Mouse (Mus musculus) spleen, adult 2 months (tissue): Measurements from ENCODE around the gene Igf2bp2. TPM values are rescaled to one million over a fixed set of nuclear protein-coding genes. Genes with fewer than 3 reads are reported as not detected.

Source experiments
- DNase-seq, 2 experiments: peaks; one replicate each; pipeline versions ENCODE4 v3.0.0 to v3.0.0-alpha.2; 2012 to 2021; ENCODE audit warnings: low spot score in 2 of 2, low read depth in 1 of 2
- H3K27ac ChIP-seq: fragments of 200-500 bp; 2 replicates; pipeline ENCODE4 v1.5.1; 2012; ENCODE audit warnings: low read length, inconsistent platforms; ENCODE audit not compliant: insufficient read depth
- H3K27me3 ChIP-seq: fragments of 200-500 bp; 2 replicates; pipeline ENCODE4 v1.6.1; 2012; ENCODE audit warnings: mild to moderate bottlenecking, moderate library complexity, low read length, inconsistent platforms; ENCODE audit not compliant: control insufficient read depth, insufficient read depth
- H3K36me3 ChIP-seq: fragments of 200-500 bp; 2 replicates; pipeline ENCODE4 v1.6.1; 2012; ENCODE audit warnings: mild to moderate bottlenecking, low read length, inconsistent platforms; ENCODE audit not compliant: control insufficient read depth, insufficient read depth
- H3K4me1 ChIP-seq: fragments of 200-500 bp; 2 replicates; pipeline ENCODE4 v1.6.1; 2011; ENCODE audit warnings: inconsistent platforms; ENCODE audit not compliant: control insufficient read depth, insufficient read depth, insufficient read length
- H3K4me3 ChIP-seq: fragments of 200-500 bp; 2 replicates; pipeline ENCODE4 v1.5.1; 2011; ENCODE audit warnings: mild to moderate bottlenecking, inconsistent platforms; ENCODE audit not compliant: insufficient read depth, insufficient read length; ENCODE audit errors: extremely low read depth
- CTCF ChIP-seq: fragments of 200-500 bp; IDR thresholded peaks from 2 replicates; pipeline ENCODE4 v1.5.1; 2011; ENCODE audit warnings: mild to moderate bottlenecking, inconsistent platforms; ENCODE audit not compliant: insufficient read depth, insufficient read length, insufficient replicate concordance; ENCODE audit errors: extremely low read depth
- POLR2A ChIP-seq: fragments of 200-500 bp; IDR thresholded peaks from 2 replicates; pipeline ENCODE4 v1.6.1; 2011; ENCODE audit warnings: low read depth, low read length, inconsistent platforms
- WGBS: fragments of 180-500 bp; shearing (Covaris S2); methylation state at CpG from one replicate; pipeline ENCODE4 v1.1.7; 2018; 5-methylcytosine and 5-hydroxymethylcytosine counted together
- polyA plus RNA-seq: library from polyadenylated mRNA; depleted of rRNA; stranded (reverse); fragments of >200 nt; gene quantifications from 2 replicates; pipeline ENCODE4 v1.2.3, GENCODE M21; 2012

Igf2bp2 gene
- polyA plus RNA-seq, 1 experiment, result 0.28 TPM

DNA sequence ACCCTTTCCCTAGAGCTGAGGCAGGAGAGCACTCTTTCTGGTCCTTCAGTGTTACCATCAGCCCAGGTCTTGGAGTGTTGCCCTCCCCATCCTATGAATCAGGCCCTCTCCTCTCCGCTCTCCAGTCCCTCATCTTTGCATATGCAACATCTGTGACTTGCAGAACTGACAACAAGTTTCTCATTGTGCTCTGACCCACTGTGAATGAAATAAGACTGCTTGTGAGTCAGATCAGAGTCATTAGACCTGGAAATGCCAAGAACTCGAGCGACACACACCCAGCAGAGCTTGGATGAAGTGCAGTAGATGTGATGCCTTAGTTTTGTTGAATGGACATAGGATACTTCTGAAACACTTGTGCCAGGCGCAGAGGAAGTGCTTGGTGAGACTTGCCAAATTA is 19.2 kb upstream of the Igf2bp2 start:
- Histone ChIP-seq H3K36me3 (no peaks in the 10 kb centered on the region), H3K27me3 (no peaks in the 10 kb centered on the region), H3K4me3 (no peak overlapping the region), H3K4me1 (no peaks in the 10 kb centered on the region), H3K27ac (no peak overlapping the region)
- TF ChIP-seq CTCF (no peak), POLR2A (no peak)
- DNase-seq, result no peak
- WGBS, result 79% methylated on average over 4 of the region's 4 CpGs

DNA sequence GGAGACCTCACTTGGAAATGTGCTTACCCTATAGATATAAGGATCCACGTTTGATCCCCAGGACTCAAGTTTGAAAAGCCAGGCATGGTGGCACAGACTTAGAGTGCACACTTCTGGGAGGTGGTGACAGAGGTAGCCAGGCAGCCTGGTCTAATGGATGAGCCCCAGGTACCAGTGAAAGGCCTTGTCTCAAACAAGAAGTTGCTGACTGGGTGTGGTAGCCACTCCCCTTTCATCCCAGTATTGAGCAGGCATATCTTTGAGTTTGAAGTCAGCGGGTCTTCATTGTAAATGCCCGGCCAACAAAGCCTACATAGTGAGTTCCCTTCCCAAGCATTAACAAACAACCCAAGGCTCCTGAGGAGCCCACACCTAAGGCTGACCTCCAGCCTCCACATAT is 15.7 kb upstream of the Igf2bp2 start:
- Histone ChIP-seq H3K27me3 (no peaks in the 10 kb centered on the region), H3K4me1 (no peaks in the 10 kb centered on the region), H3K4me3 (no peak overlapping the region), H3K27ac (no peak overlapping the region), H3K36me3 (no peaks in the 10 kb centered on the region)
- TF ChIP-seq CTCF (no peak), POLR2A (no peak)
- DNase-seq, result no peak
- 88% methylated on average over 3 of the region's 3 CpGs for whole genome bisulfite sequencing

DNA sequence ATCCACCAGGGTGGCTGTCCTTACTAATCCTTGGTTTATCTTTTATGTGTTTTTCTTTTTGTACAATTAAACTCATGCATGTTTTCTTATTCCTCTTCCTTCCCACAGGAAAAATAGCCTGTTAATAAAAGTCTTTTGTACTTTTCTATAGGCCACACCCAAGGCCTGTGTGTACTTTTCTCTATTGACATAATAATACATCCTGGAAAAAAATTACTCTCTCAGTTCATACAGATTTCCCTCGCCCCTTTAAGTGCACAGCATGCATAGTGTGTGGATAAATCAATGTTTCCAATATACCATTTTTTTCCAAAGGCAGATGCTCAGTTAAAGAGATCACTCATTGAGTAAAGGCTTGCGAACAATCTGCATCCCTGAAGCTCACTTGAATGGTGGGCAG is 14.9 kb upstream of the Igf2bp2 start:
- 87% methylated on average over 2 of the region's 2 CpGs for WGBS
- no peak for DNase-seq
- no peak overlapping the region for H3K4me3 ChIP-seq
- TF ChIP-seq CTCF (no peak), POLR2A (no peak)
- no peaks in the 10 kb centered on the region for H3K27me3 ChIP-seq
- no peak overlapping the region for H3K27ac ChIP-seq
- H3K4me1 ChIP-seq, result no peaks in the 10 kb centered on the region
- H3K36me3 ChIP-seq, result no peaks in the 10 kb centered on the region

DNA sequence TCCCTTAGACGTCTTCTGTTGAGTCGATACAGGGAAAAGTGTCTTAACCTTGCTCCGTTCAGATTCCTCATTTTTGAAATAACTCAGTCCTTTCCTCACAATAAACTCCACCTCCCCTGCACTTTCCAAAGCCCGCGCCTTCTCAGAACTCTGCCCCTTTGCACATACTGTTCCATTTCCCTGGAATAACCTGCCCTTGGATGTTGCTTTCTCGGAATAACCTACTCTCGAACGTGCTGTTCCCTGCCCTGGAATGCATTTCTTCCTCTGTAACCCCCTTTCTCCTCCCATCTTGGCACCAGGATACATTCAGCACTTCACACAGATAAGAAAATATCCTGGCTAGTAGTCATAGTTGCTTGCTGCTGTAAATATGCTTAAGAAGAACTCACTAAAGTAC is 5.6 kb upstream of the Igf2bp2 start:
- DNase-seq, result no peak

DNA sequence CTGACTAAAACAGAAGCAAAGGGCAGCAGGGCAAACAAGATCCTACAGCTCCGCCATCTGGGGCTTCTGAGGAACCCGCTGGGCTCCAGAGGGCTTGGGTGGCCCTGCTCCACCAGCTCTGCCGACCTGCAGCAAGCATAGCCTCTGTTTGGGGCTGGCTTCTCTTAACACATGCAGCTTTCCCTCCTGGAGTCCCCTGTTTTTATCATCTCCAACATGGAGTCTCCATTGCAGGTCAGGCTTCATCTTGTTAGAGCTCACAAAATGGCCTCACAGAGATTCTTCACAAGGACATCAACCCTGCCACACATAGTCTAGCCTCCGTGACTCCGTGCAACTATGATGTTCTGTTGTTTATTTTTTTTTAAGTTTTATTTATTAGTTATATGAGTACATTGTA is 2.5 kb upstream of the Igf2bp2 start:
- peaks cover 27% of the 10 kb centered on the region for H3K27me3 ChIP-seq

More for the DNA sequence above, 5.6 kb upstream of the Igf2bp2 start:
- H3K27ac ChIP-seq, result no peak overlapping the region
- no peaks in the 10 kb centered on the region for H3K4me1 ChIP-seq
- no peak overlapping the region for H3K4me3 ChIP-seq
- H3K27me3 ChIP-seq, result peaks cover 6% of the 10 kb centered on the region
- H3K36me3 ChIP-seq, result no peaks in the 10 kb centered on the region
- TF ChIP-seq CTCF, result no peak
- TF ChIP-seq POLR2A, result no peak
- 88% methylated on average over 8 of the region's 8 CpGs for WGBS

DNA sequence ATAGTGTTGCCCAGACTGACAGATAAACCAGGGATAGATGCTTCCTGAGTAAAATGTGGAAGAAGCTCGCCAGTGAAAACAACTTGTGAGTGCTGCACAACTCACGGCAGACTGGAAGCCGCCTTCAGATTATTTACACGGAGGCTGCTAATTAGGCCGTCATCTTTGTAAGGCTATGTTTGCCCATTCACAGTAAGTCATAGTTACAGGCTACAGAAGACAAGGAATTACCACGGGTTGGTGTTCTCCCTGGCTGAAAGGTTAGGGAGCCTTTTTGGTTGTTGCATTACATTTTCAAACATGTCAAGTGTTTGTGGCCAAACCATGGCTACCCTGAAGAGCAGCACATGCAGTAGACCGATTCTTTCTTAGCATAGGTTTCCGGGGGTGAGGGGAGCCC is 1.3 kb upstream of the Igf2bp2 start:
- 77% methylated on average over 8 of the region's 8 CpGs for WGBS
- TF ChIP-seq POLR2A, result no peak
- TF ChIP-seq CTCF, result no peak
- H3K4me1 ChIP-seq, result peaks cover 7% of the 10 kb centered on the region; the same call in 1 of the 2 replicates
- no peak for DNase-seq
- no peak overlapping the region for H3K27ac ChIP-seq
- H3K27me3 ChIP-seq, result peaks cover 27% of the 10 kb centered on the region
- no peaks in the 10 kb centered on the region for H3K36me3 ChIP-seq
- H3K4me3 ChIP-seq, result no peak overlapping the region

More for the DNA sequence above, 2.5 kb upstream of the Igf2bp2 start:
- Histone ChIP-seq H3K4me3 (no peak overlapping the region), H3K27ac (no peak overlapping the region), H3K4me1 (peaks cover 7% of the 10 kb centered on the region; the same call in 1 of the 2 replicates), H3K36me3 (no peaks in the 10 kb centered on the region)
- 81% methylated on average over 5 of the region's 5 CpGs for WGBS
- no peak for TF ChIP-seq POLR2A
- TF ChIP-seq CTCF, result no peak
- no peak for DNase-seq

DNA sequence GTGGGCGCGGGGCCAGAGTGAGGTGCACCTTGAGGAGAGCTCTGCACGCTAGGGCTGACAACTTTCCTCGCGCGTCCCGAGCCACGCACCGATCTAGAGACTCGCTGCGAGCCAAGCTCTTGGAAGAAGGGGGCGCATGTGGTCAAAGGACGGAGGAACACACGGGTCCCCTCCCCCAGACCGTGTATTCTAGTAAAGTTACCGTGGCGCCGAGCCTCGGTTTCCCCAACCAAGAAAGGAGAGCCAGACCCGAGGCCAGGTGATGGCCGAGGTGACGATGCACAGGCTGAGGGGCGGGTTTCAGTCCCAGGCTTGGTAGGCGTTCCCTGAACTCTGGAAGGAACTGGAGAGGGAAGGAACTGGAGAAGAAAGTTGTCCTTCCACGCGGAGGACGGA is 355 bp upstream of the Igf2bp2 start:
- peaks cover 7% of the 10 kb centered on the region; the same call in 1 of the 2 replicates for H3K4me1 ChIP-seq
- H3K27ac ChIP-seq, result no peak overlapping the region
- no peak for TF ChIP-seq CTCF
- no peak for TF ChIP-seq POLR2A
- H3K27me3 ChIP-seq, result peaks cover 27% of the 10 kb centered on the region
- no peak for DNase-seq
- WGBS, result 5% methylated on average over 27 of the region's 27 CpGs
- H3K4me3 ChIP-seq, result peak overlapping the region; percentile 44; the same call in 1 of the 2 replicates
- no peaks in the 10 kb centered on the region for H3K36me3 ChIP-seq
